Mouse (Mus musculus): ENCODE results near the gene Gm49450. TPM values are rescaled to one million over a fixed set of nuclear protein-coding genes. Genes with fewer than 3 reads are reported as not detected.

Gene Gm49450
- polyA plus RNA-seq, 1 experiment from 2014 or later = not detected

GRCm38 (mm10) chr15:98991540-98992050 is 38.2 kb upstream of the Gm49450 start:
- no peak for ATAC-seq (ENCODE audit: low FRiP score)
- no peaks in the 10 kb centered on the region for H3K27me3 ChIP-seq
- H3K4me1 ChIP-seq (replicated peaks) = peaks cover 79% of the 10 kb centered on the region
- no peaks in the 10 kb centered on the region for H3K36me3 ChIP-seq
- peak overlapping the region; percentile 99 for H3K27ac ChIP-seq
- H3K9ac ChIP-seq = peak overlapping the region; percentile 85
- H3K4me2 ChIP-seq = peak overlapping the region; percentile 86
- H3K9me3 ChIP-seq = no peaks in the 10 kb centered on the region
- 4% methylated on average over 9 of the region's 9 CpGs for WGBS
- peak overlapping the region; percentile 44 for H3K4me3 ChIP-seq

DNA sequence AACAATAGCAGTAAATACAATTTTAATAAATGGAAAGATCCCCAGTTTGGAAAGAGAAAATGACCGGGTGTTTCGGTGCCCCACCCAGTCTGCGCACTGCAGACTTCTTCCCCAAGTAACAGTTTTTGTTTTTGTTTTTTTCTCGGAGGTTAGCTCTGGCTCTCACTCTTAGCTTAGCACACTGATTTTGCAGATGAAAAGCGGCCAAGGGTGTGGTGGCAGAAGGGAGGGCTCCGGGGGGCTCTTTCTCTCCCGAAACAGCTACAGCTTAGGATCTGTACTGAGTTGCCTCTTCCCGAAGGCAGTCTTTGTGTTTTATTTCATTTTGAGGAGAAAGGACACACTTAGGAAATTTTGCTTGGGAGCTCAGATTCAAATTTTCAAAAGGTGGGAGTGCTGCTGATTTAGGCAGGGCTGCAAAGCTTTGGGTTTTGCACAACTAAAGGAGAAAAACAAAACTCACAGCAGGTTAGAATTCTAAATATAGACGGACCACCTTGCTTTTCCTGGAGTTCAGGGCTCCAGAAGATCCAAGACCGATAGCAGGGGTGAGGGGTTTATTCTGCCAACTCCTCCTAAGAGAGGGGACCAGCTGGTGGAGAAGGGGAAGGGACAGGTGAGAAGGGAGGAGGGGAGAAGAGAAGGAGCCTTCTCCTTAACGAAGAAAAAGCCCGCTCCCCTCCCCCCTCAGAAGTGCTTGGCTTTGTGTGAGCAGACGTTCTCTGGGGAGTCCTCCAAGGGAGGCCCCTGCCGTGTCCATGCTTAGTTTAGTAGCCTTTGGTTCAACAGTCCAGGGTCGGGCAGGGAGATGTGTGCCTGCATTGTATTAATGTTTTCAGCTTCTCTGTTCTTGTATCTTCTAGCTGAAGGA is 37.6 kb upstream of the Gm49450 start:
- no peak for ATAC-seq (ENCODE audit: low FRiP score)

GRCm38 (mm10) chr15:98989701-98990430 is 36.5 kb upstream of the Gm49450 start:
- no peaks in the 10 kb centered on the region for H3K36me3 ChIP-seq
- no peaks in the 10 kb centered on the region for H3K9me3 ChIP-seq
- no peak for ATAC-seq (ENCODE audit: low FRiP score)
- peak overlapping the region; percentile 85 for H3K9ac ChIP-seq
- peak overlapping the region; percentile 44 for H3K4me3 ChIP-seq
- H3K27ac ChIP-seq = peak overlapping the region; percentile 99
- peak overlapping the region; percentile 86 for H3K4me2 ChIP-seq
- H3K4me1 ChIP-seq (replicated peaks) = peaks cover 85% of the 10 kb centered on the region
- no peaks in the 10 kb centered on the region for H3K27me3 ChIP-seq
- 29% methylated on average over 10 of the region's 12 CpGs for WGBS

More for the DNA sequence above, 37.6 kb upstream of the Gm49450 start:
- peak overlapping the region; percentile 99 for H3K27ac ChIP-seq
- H3K36me3 ChIP-seq = no peaks in the 10 kb centered on the region
- H3K4me1 ChIP-seq (replicated peaks) = peaks cover 85% of the 10 kb centered on the region
- H3K9me3 ChIP-seq = no peaks in the 10 kb centered on the region
- peak overlapping the region; percentile 44 for H3K4me3 ChIP-seq
- H3K4me2 ChIP-seq = peak overlapping the region; percentile 86
- 9% methylated on average over 15 of the region's 15 CpGs for WGBS
- H3K27me3 ChIP-seq = no peaks in the 10 kb centered on the region
- H3K9ac ChIP-seq = peak overlapping the region; percentile 85

DNA sequence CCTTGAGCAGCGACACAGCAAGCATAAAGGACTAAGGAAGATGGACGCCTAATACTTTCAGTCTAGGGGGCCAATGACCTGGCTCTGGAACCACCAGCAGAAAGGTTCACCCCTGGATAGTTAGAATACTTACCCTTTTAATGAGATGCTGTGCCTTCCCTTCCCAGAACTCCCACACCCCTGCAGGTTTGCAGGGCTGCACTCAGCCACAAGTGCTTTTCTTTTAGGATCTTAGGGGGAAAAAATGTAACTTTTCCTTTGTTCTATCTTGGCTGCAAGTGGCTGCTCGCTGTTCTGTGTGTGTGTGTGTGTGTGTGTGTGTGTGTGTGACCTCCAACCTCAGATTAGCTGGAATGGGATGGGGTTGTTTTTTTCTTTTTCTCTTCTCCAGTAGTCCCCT is 35.4 kb upstream of the Gm49450 start:
- peak overlapping the region; percentile 99 for H3K27ac ChIP-seq
- no peaks in the 10 kb centered on the region for H3K27me3 ChIP-seq
- peak overlapping the region; percentile 55; the same call in 1 of the 2 replicates for H3K4me3 ChIP-seq
- no peak for ATAC-seq (ENCODE audit: low FRiP score)
- H3K36me3 ChIP-seq = no peaks in the 10 kb centered on the region
- H3K9me3 ChIP-seq = no peaks in the 10 kb centered on the region
- H3K4me1 ChIP-seq (replicated peaks) = peaks cover 82% of the 10 kb centered on the region
- WGBS = 54% methylated on average over 3 of the region's 3 CpGs
- peak overlapping the region; percentile 93 for H3K9ac ChIP-seq
- H3K4me2 ChIP-seq = peak overlapping the region; percentile 86

- Histone ChIP-seq H3K27ac (peak overlapping the region; percentile 99), H3K9me3 (no peaks in the 10 kb centered on the region), H3K4me3 (peak overlapping the region; percentile 55), H3K4me1 (replicated peaks) (peaks cover 84% of the 10 kb centered on the region), H3K4me2 (peak overlapping the region; percentile 86), H3K27me3 (no peaks in the 10 kb centered on the region), H3K36me3 (no peaks in the 10 kb centered on the region), H3K9ac (peak overlapping the region; percentile 93)
- no peak for ATAC-seq (ENCODE audit: low FRiP score)
- WGBS = 15% methylated on average over 8 of the region's 8 CpGs
Measured at GRCm38 (mm10) chr15:98987661-98988181, 34.4 kb upstream of the Gm49450 start.

DNA sequence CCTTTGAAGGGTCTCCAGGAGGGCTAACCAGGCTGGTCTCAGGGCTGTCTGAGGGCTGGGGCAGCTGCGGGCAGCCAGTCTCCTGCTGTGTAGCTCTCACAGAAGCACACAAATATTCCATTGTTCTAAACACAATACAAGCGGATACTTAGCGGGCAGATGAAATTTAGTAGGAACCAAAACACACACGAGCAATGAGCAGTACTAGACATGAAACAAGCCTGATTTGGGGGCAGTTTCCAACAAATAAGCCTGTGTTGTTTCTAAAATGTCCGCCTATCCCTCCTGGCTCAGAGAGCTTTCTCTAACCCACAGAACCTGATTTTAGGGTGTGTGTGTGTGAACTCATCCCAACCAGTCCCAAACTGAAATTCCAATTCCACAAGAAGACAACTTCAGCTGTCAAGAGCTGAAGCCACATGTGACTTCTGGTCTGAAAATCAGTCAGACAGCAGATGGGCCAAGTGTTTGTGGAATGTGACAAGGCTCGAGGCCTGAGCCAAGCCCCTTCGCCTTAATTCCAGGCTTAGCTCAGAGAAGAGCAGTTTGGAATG is 33.8 kb upstream of the Gm49450 start:
- Histone ChIP-seq H3K27ac (peak overlapping the region; percentile 99), H3K27me3 (no peaks in the 10 kb centered on the region), H3K4me3 (peak overlapping the region; percentile 55), H3K4me2 (peak overlapping the region; percentile 86), H3K36me3 (no peaks in the 10 kb centered on the region), H3K9ac (peak overlapping the region; percentile 93), H3K9me3 (no peaks in the 10 kb centered on the region), H3K4me1 (replicated peaks) (peaks cover 83% of the 10 kb centered on the region)
- 4% methylated on average over 7 of the region's 7 CpGs for WGBS
- ATAC-seq (ENCODE audit: low FRiP score) = no peak

GRCm38 (mm10) chr15:98985982-98986715 is 32.8 kb upstream of the Gm49450 start:
- H3K27ac ChIP-seq = peak overlapping the region; percentile 99
- WGBS = 7% methylated on average over 12 of the region's 12 CpGs

GRCm38 (mm10) chr15:98985240-98985981 is 32.1 kb upstream of the Gm49450 start:
- Histone ChIP-seq H3K9me3 (no peaks in the 10 kb centered on the region), H3K27me3 (no peaks in the 10 kb centered on the region), H3K27ac (peak overlapping the region; percentile 99), H3K4me3 (peak overlapping the region; percentile 55), H3K4me1 (replicated peaks) (peaks cover 72% of the 10 kb centered on the region), H3K4me2 (peak overlapping the region; percentile 86), H3K9ac (peak overlapping the region; percentile 93), H3K36me3 (no peaks in the 10 kb centered on the region)
- WGBS = under 1% methylated on average over 29 of the region's 29 CpGs
- peak; percentile 70 for ATAC-seq (ENCODE audit: low FRiP score)

More at GRCm38 (mm10) chr15:98985982-98986715, 32.8 kb upstream of the Gm49450 start:
- Histone ChIP-seq H3K9ac (peak overlapping the region; percentile 93), H3K27me3 (no peaks in the 10 kb centered on the region), H3K4me3 (peak overlapping the region; percentile 55), H3K9me3 (no peaks in the 10 kb centered on the region), H3K36me3 (no peaks in the 10 kb centered on the region), H3K4me2 (peak overlapping the region; percentile 86), H3K4me1 (replicated peaks) (peaks cover 80% of the 10 kb centered on the region)
- no peak for ATAC-seq (ENCODE audit: low FRiP score)

GRCm38 (mm10) chr15:98984681-98985080 is 31.3 kb upstream of the Gm49450 start:
- Histone ChIP-seq H3K4me1 (replicated peaks) (peaks cover 72% of the 10 kb centered on the region), H3K27ac (peak overlapping the region; percentile 99), H3K9me3 (no peaks in the 10 kb centered on the region), H3K9ac (peak overlapping the region; percentile 93), H3K27me3 (no peaks in the 10 kb centered on the region), H3K4me2 (peak overlapping the region; percentile 86), H3K4me3 (peak overlapping the region; percentile 55), H3K36me3 (no peaks in the 10 kb centered on the region)
- 17% methylated on average over 6 of the region's 6 CpGs for WGBS
- no peak for ATAC-seq (ENCODE audit: low FRiP score)

GRCm38 (mm10) chr15:98983431-98984081 is 30.2 kb upstream of the Gm49450 start:
- Histone ChIP-seq H3K27ac (peak overlapping the region; percentile 99), H3K4me3 (peak overlapping the region; percentile 55), H3K9me3 (no peaks in the 10 kb centered on the region), H3K4me1 (replicated peaks) (peaks cover 69% of the 10 kb centered on the region), H3K36me3 (no peaks in the 10 kb centered on the region), H3K27me3 (no peaks in the 10 kb centered on the region), H3K4me2 (peak overlapping the region; percentile 86), H3K9ac (peak overlapping the region; percentile 93)
- WGBS = 11% methylated on average over 16 of the region's 16 CpGs
- ATAC-seq (ENCODE audit: low FRiP score) = peak; percentile 70
